Mouse (Mus musculus): Measurements from ENCODE around the gene Stx11. TPM values are rescaled to one million over a fixed set of nuclear protein-coding genes. Genes with fewer than 3 reads are reported as not detected.
A peak's percentile ranks its signal among the peaks of the same experiment; 100 is the strongest.
"Not testable (repeated sequence)": the region's sequence is repeated elsewhere in the genome, so short reads cannot be mapped to it uniquely, and the experiment has no call there.

Stx11 gene
- polyA plus RNA-seq, 1 experiment from 2014 or later = 2.7 TPM

DNA sequence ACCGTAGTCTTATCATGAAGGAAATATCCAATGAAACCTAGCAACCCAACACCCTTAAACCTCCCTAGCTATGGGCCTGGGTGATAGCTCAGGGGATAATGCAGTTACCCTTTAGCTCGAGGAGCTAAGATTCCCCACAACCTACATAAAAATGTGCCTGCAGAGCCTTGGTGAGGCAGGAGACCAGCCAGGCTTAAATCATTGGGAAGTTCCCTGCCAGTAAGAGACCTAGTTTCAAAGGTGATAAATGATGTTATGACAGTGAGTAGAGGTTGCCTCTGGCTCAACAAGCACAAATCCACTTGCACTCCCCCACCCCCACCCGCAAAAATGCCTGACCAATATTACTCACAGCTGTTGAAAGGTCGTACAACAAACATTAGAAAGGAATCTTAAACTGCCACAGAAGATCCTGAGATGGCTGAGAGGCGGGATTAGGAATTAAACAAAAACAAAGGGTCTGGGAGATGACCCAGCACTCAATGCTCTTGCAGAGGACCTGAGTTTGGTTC lies 1.6 kb upstream of the Stx11 start:
- Histone ChIP-seq H3K27ac (ENCODE audit: low read depth, low read length) (no peak overlapping the region), H3K9me3 (ENCODE audit: control insufficient read depth, low read length) (no peaks in the 10 kb centered on the region), H3K36me3 (ENCODE audit: control insufficient read depth, insufficient read depth, low read length) (no peaks in the 10 kb centered on the region), H3K4me2 (ENCODE audit: low read depth) (no peak overlapping the region), H3K9ac (ENCODE audit: low read length) (no peak overlapping the region), H3K27me3 (ENCODE audit: control insufficient read depth, insufficient read depth, low read length) (no peaks in the 10 kb centered on the region), H3K4me1 (ENCODE audit: control insufficient read depth, insufficient read depth, low read length) (no peaks in the 10 kb centered on the region), H3K4me3 (ENCODE audit: low read depth, low read length) (no peak overlapping the region)
- no peak for DNase-seq (ENCODE audit: low spot score)
- ATAC-seq (ENCODE audit: insufficient read depth, low FRiP score, low TSS enrichment) = no peak
- 81% methylated on average over 5 of the region's 5 CpGs for WGBS

DNA sequence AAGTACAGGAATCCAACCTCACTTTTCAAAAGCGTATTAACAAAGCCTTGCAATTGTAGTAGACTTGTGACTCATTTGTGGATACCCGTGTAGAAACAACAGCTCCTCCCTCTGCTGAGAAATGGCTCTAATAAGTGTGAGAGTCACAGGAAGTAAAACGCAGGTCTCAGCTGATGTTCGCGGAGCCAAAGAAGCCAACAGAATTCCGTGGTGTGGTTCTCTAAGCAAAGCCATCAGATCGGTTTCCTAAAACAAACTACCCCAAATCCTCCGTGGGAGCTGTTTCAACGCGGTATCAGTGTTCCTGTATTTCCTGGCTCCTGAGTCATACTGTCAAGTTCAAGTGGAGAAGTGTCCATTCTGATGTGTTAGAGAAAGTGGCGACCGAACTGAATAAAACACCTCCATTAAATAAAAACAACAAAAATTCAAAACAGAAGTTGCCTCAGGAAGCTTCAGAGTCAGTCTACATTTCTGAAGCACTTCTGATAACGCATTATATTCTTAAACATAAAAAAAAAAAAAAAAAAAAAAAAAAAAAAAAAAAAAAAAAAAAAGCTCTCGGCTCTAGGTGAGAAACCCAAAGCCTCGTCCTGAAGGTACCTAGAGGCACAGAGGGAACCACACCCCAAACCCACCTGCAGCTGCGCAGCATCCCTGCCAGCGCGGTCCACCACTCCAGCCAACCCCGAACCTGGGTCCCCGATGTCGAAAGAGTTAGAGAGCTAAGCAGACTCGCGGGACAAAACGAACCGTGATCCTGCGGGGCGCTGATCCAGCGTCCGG lies 543 bp downstream of the Stx11 start:
- no peaks in the 10 kb centered on the region for H3K4me1 ChIP-seq (ENCODE audit: control insufficient read depth, insufficient read depth, low read length)
- peak; percentile 51 for ATAC-seq (ENCODE audit: insufficient read depth, low FRiP score, low TSS enrichment)
- no peak overlapping the region for H3K27ac ChIP-seq (ENCODE audit: low read depth, low read length)
- peak overlapping the region; percentile 69 for H3K4me3 ChIP-seq (ENCODE audit: low read depth, low read length)
- H3K9me3 ChIP-seq (ENCODE audit: control insufficient read depth, low read length) = no peaks in the 10 kb centered on the region
- no peaks in the 10 kb centered on the region for H3K36me3 ChIP-seq (ENCODE audit: control insufficient read depth, insufficient read depth, low read length)
- H3K27me3 ChIP-seq (ENCODE audit: control insufficient read depth, insufficient read depth, low read length) = no peaks in the 10 kb centered on the region
- WGBS = 5% methylated on average over 29 of the region's 29 CpGs
- H3K9ac ChIP-seq (ENCODE audit: low read length) = peak overlapping the region; percentile 70
- DNase-seq (ENCODE audit: low spot score) = no peak
- peak overlapping the region; percentile 78 for H3K4me2 ChIP-seq (ENCODE audit: low read depth)

DNA sequence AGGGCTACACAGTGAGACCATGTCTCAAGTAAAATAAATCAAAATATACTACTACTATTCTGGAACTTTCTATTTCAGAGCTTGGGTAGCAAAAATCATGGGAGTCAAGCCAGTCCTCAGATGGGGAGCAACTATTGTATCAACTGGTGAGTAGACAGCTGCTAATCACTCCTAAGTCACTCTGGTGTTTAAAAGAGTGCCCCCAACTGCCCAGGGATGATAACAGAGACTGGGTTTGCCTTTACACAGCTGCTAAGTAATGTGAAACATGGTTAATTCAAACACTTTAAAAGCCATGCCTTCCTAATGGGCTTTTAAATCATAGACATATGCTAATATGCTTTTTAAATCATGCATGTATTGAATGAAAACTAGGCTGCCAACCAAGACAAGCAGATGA lies 1.9 kb downstream of the Stx11 start:
- no peaks in the 10 kb centered on the region for H3K27me3 ChIP-seq (ENCODE audit: control insufficient read depth, insufficient read depth, low read length)
- H3K4me1 ChIP-seq (ENCODE audit: control insufficient read depth, insufficient read depth, low read length) = no peaks in the 10 kb centered on the region
- H3K4me2 ChIP-seq (ENCODE audit: low read depth) = no peak overlapping the region
- H3K9me3 ChIP-seq (ENCODE audit: control insufficient read depth, low read length) = no peaks in the 10 kb centered on the region
- H3K36me3 ChIP-seq (ENCODE audit: control insufficient read depth, insufficient read depth, low read length) = no peaks in the 10 kb centered on the region
- H3K9ac ChIP-seq (ENCODE audit: low read length) = no peak overlapping the region
- H3K27ac ChIP-seq (ENCODE audit: low read depth, low read length) = no peak overlapping the region
- DNase-seq (ENCODE audit: low spot score) (no peak), ATAC-seq (ENCODE audit: insufficient read depth, low FRiP score, low TSS enrichment) (no peak)
- H3K4me3 ChIP-seq (ENCODE audit: low read depth, low read length) = no peak overlapping the region

DNA sequence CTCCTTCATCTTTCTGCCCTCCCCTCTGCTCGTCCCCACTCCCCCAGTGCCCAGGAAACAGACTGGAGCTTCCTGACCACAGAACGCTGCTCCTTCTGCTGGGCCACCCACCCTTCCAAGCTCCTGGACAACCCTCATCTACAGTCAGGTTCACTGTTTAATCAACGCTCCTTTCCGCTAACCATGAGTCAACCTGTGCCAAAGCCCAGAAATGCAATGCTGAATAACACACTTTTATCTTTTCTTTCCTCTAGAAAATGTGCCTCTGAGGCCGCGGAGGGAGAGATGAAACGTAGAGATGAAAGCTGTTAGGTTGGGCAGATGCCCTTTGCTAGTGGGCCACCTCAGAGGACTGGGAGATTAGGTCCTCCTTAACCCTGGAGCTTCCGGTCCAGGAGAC lies 2.6 kb downstream of the Stx11 start:
- 88% methylated on average over 8 of the region's 8 CpGs for WGBS
- no peak overlapping the region for H3K4me3 ChIP-seq (ENCODE audit: low read depth, low read length)
- H3K27me3 ChIP-seq (ENCODE audit: control insufficient read depth, insufficient read depth, low read length) = no peaks in the 10 kb centered on the region
- no peak for DNase-seq (ENCODE audit: low spot score)
- no peak overlapping the region for H3K27ac ChIP-seq (ENCODE audit: low read depth, low read length)
- no peaks in the 10 kb centered on the region for H3K4me1 ChIP-seq (ENCODE audit: control insufficient read depth, insufficient read depth, low read length)
- no peak for ATAC-seq (ENCODE audit: insufficient read depth, low FRiP score, low TSS enrichment)
- no peaks in the 10 kb centered on the region for H3K36me3 ChIP-seq (ENCODE audit: control insufficient read depth, insufficient read depth, low read length)
- no peaks in the 10 kb centered on the region for H3K9me3 ChIP-seq (ENCODE audit: control insufficient read depth, low read length)
- H3K4me2 ChIP-seq (ENCODE audit: low read depth) = no peak overlapping the region
- H3K9ac ChIP-seq (ENCODE audit: low read length) = no peak overlapping the region

DNA sequence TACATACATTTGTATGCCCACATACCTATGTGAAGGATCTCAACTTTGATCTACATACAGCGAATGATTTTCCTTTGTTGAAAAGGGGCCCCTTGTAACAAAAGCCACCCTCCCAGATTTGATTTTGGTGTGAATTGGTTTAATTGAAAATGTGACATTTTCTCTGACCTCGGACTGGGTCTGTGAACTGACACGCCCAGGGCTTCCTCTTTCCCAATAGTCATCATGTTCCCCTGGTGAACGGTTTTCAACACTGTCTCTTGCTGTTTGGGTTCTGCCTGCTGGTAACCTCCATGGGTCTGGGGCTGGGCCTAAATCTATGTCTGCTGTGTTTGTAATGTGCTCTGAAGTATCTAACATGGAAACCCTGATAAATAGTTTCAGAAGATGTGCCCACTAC lies 6.8 kb downstream of the Stx11 start:
- Histone ChIP-seq H3K9ac (ENCODE audit: low read length) (no peak overlapping the region), H3K4me3 (ENCODE audit: low read depth, low read length) (no peak overlapping the region), H3K36me3 (ENCODE audit: control insufficient read depth, insufficient read depth, low read length) (no peaks in the 10 kb centered on the region), H3K9me3 (ENCODE audit: control insufficient read depth, low read length) (no peaks in the 10 kb centered on the region), H3K4me2 (ENCODE audit: low read depth) (no peak overlapping the region), H3K27me3 (ENCODE audit: control insufficient read depth, insufficient read depth, low read length) (no peaks in the 10 kb centered on the region), H3K27ac (ENCODE audit: low read depth, low read length) (no peak overlapping the region), H3K4me1 (ENCODE audit: control insufficient read depth, insufficient read depth, low read length) (no peaks in the 10 kb centered on the region)
- WGBS = 76% methylated on average over 4 of the region's 4 CpGs
- DNase-seq (ENCODE audit: low spot score) (no peak), ATAC-seq (ENCODE audit: insufficient read depth, low FRiP score, low TSS enrichment) (no peak)

DNA sequence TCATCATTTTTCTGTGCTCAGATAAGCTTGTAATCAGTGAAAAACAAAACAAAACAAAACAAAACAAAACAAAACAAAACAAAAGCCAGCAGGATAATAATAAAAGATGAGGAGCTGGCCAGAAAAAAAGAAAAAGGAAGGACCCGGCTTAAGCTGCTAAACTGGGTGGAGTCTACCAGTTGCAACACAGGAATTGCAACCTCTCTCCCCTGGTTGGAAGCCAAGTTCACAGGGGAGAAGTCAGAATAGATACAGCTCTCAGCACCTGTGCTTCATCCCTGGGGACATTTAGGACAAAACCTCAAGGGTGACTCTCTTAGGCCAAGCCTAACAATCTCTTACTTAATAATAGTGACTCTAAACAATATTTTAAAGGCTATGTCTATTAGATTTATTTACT lies 8.3 kb downstream of the Stx11 start:
- WGBS = 68% methylated on average over 1 of the region's 1 CpGs
- ATAC-seq (ENCODE audit: insufficient read depth, low FRiP score, low TSS enrichment) (no peak), DNase-seq (ENCODE audit: low spot score) (no peak)
- Histone ChIP-seq H3K9ac (ENCODE audit: low read length) (no peak overlapping the region), H3K4me1 (ENCODE audit: control insufficient read depth, insufficient read depth, low read length) (no peaks in the 10 kb centered on the region), H3K9me3 (ENCODE audit: control insufficient read depth, low read length) (no peaks in the 10 kb centered on the region), H3K27ac (ENCODE audit: low read depth, low read length) (no peak overlapping the region), H3K4me2 (ENCODE audit: low read depth) (no peak overlapping the region), H3K4me3 (ENCODE audit: low read depth, low read length) (no peak overlapping the region), H3K27me3 (ENCODE audit: control insufficient read depth, insufficient read depth, low read length) (no peaks in the 10 kb centered on the region), H3K36me3 (ENCODE audit: control insufficient read depth, insufficient read depth, low read length) (no peaks in the 10 kb centered on the region)

DNA sequence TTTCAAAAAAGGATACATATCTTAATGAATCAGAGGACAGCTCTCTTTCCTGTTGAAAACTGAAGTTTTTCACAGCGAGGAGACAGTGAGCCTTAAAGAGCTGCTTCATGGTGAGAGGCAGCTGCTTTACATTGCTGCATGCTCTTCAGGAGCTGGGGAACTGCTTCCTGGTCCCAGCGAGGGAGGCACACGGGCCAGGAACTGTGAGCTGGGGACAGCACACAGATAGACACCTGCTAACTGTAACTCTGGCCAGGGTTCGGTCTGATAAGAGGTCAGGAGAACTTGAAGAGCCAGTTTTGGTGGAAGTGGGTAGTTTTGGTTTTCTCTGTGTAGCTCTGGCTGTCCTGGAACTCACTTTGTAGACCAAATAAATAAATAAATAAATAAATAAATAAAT lies 12.7 kb downstream of the Stx11 start:
- ATAC-seq (ENCODE audit: insufficient read depth, low FRiP score, low TSS enrichment); H3K9me3 ChIP-seq (ENCODE audit: control insufficient read depth, low read length): not testable (repeated sequence)

DNA sequence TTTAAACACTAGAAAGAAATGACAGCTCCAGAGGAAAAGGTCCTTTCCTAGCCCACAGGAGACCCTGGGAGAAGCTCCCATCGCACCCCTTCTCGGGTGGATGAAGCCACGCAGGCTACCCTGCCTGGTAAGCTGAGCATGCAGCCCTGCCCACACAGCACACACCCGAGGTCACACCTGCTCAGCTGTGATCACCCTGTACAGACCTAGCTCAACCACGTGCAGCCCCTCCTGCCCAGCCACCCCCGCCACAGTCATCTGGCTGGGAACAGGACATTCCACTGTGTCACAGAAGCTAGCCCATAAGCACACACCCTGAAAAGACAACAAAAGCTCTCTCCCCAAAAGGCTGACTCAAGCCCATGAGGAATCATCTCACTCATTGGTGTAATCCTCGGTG lies 14.8 kb downstream of the Stx11 start:
- H3K9me3 ChIP-seq (ENCODE audit: control insufficient read depth, low read length) = no peaks in the 10 kb centered on the region
- no peaks in the 10 kb centered on the region for H3K27me3 ChIP-seq (ENCODE audit: control insufficient read depth, insufficient read depth, low read length)
- no peak overlapping the region for H3K4me3 ChIP-seq (ENCODE audit: low read depth, low read length)
- no peak for DNase-seq (ENCODE audit: low spot score)
- no peak overlapping the region for H3K9ac ChIP-seq (ENCODE audit: low read length)
- no peaks in the 10 kb centered on the region for H3K4me1 ChIP-seq (ENCODE audit: control insufficient read depth, insufficient read depth, low read length)
- H3K36me3 ChIP-seq (ENCODE audit: control insufficient read depth, insufficient read depth, low read length) = no peaks in the 10 kb centered on the region
- ATAC-seq (ENCODE audit: insufficient read depth, low FRiP score, low TSS enrichment) = no peak
- WGBS = 80% methylated on average over 7 of the region's 7 CpGs
- no peak overlapping the region for H3K27ac ChIP-seq (ENCODE audit: low read depth, low read length)
- no peak overlapping the region for H3K4me2 ChIP-seq (ENCODE audit: low read depth)

More for the DNA sequence above, 12.7 kb downstream of the Stx11 start:
- H3K4me2 ChIP-seq (ENCODE audit: low read depth); H3K36me3 ChIP-seq (ENCODE audit: control insufficient read depth, insufficient read depth, low read length); DNase-seq (ENCODE audit: low spot score); H3K4me1 ChIP-seq (ENCODE audit: control insufficient read depth, insufficient read depth, low read length); H3K9ac ChIP-seq (ENCODE audit: low read length); H3K4me3 ChIP-seq (ENCODE audit: low read depth, low read length); H3K27ac ChIP-seq (ENCODE audit: low read depth, low read length); H3K27me3 ChIP-seq (ENCODE audit: control insufficient read depth, insufficient read depth, low read length): not testable (repeated sequence)
- 65% methylated on average over 4 of the region's 4 CpGs for WGBS

DNA sequence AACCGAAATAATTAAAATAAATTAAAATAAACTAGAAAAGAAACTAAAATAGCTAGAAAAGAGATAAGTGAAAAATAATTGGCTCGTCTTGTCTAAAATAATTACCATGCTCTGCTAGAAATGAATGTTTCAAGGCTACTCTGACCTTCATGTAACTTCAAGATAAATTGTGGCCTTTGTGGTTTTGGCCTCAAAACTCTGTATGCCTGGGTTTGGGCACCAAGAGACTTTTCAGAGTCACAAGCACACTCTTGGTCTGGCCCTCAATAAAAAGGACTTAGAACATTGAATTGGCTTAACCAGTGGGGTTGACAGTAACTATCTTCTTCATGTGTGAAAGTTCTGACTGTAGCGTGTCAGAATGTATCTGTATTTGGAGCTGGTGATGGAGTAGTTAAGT lies 16.5 kb downstream of the Stx11 start:
- 93% methylated on average over 3 of the region's 3 CpGs for WGBS
- ATAC-seq (ENCODE audit: insufficient read depth, low FRiP score, low TSS enrichment) = no peak
- H3K4me2 ChIP-seq (ENCODE audit: low read depth) = no peak overlapping the region
- no peaks in the 10 kb centered on the region for H3K36me3 ChIP-seq (ENCODE audit: control insufficient read depth, insufficient read depth, low read length)
- no peak overlapping the region for H3K27ac ChIP-seq (ENCODE audit: low read depth, low read length)
- no peaks in the 10 kb centered on the region for H3K9me3 ChIP-seq (ENCODE audit: control insufficient read depth, low read length)
- DNase-seq (ENCODE audit: low spot score) = no peak
- no peaks in the 10 kb centered on the region for H3K4me1 ChIP-seq (ENCODE audit: control insufficient read depth, insufficient read depth, low read length)
- no peaks in the 10 kb centered on the region; the same call in 1 of the 2 replicates for H3K27me3 ChIP-seq (ENCODE audit: control insufficient read depth, insufficient read depth, low read length)
- no peak overlapping the region for H3K9ac ChIP-seq (ENCODE audit: low read length)
- no peak overlapping the region for H3K4me3 ChIP-seq (ENCODE audit: low read depth, low read length)
